ENCODE assay signal across 9 mouse cellular contexts in the genomic region with DNA sequence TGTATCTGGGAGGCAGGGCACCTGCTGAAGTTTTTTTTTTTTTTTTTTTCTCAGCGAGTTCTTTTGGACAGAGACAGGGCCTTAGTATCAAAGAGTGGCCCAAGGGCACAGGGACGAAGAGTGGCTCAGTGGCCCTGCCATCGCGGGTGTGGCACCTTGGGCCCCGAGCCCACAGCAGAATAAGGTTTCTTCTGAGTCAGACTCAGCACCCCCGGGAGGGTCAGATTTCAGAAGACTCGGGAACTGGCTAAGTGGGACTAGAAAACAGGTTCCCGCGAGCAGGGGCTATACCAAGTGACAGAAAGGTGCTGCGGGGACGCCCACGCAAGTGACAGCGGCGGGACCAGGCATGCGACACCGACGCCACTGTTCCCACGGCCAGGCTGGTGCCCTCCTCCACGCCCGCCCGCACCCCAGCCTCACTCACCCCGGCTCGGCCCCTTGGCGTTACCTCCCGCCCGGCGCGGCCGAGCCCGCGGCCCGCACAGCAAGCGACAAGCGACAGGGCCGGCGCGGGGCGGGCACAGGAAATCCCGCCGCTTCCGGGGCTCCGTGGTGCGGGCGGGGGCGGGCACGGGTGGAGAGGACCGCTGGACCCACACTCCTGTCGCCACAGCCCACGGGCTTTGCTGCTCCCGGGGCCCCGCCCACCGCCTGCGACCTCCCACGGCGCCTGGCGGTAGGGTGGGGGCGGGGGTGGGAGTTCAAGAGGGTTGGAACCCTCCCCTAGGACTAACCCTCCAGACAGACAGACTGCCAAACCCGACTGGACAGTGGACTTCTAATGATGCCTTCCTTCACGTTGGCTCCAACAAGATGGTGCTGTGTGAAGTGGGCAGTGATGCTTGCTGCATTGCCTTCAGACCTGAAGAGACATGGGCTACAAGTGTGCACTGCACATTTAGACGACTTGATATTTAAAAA. TPM values are rescaled to one million over a fixed set of nuclear protein-coding genes. Genes with fewer than 3 reads are reported as not detected.
DNase-seq lines count a peak whose midpoint lies in the region; ATAC-seq and TF ChIP-seq lines count a peak whose summit lies in the region.
"Had no signal": no experiment of that assay in that cellular context is flagged by ENCODE, and none has a peak within 500 bp of the region (broad histone marks: within the 10 kb centered on the region; RNA-seq: fewer than 3 reads in every experiment).

A gene (minus strand): TSS at position 534 of the 924 bp plus-strand sequence.

- H3K4me3 ChIP-seq in liver, adult 2 months (ENCODE audit: insufficient read depth, low read depth, low read length): peak within 1 kb of the TSS; percentile 56
- H3K4me3 ChIP-seq in limb, embryonic 15.5 days: peak within 1 kb of the TSS; percentile 54
- H3K4me3 ChIP-seq in neural tube, embryonic 12.5 days: peak within 1 kb of the TSS; percentile 68

- H3K9me3 ChIP-seq in limb, embryonic 15.5 days: no peaks in the 10 kb centered on the region
- H3K9me3 ChIP-seq in neural tube, embryonic 12.5 days: no peaks in the 10 kb centered on the region

- no peak within 1 kb of the TSS for H3K27ac ChIP-seq in liver, adult 2 months (replicated peaks; ENCODE audit: insufficient read depth, low read depth, low read length)
- H3K27ac ChIP-seq in limb, embryonic 15.5 days: no peak within 1 kb of the TSS
- no peak within 1 kb of the TSS for H3K27ac ChIP-seq in neural tube, embryonic 12.5 days
- H3K27ac ChIP-seq: macrophage had no signal

- 3% methylated on average over 60 of the region's 60 CpGs for WGBS in liver, adult 2 months
- WGBS in limb, embryonic 15.5 days: 2% methylated on average over 57 of the region's 60 CpGs
- WGBS in neural tube, embryonic 12.5 days: 3% methylated on average over 60 of the region's 60 CpGs

- peak; percentile 1 for DNase-seq in liver, adult 2 months (ENCODE audit: extremely low read depth, low read depth, low spot score)
- DNase-seq in liver: no peak
- peak; percentile 26 for DNase-seq in embryo, embryonic 10.5 days (ENCODE audit: low spot score)
- DNase-seq in gastrocnemius, postnatal 4 days (ENCODE audit: low spot score in 2 of 2): peak; percentile 20 to 23
- peak; percentile 14 to 28 for DNase-seq in kidney, adult 8-10 months
- no peak for DNase-seq in natural killer cell, adult 2 months (ENCODE audit: low spot score in 2 of 2)

- no peaks in the 10 kb centered on the region for H3K79me2 ChIP-seq in liver, adult 2 months (ENCODE audit: control insufficient read depth, insufficient read depth, low read length)

- no peak for ATAC-seq in limb, embryonic 15.5 days (ENCODE audit: insufficient number of reproducible peaks, low FRiP score, low TSS enrichment, low read depth)
- ATAC-seq in neural tube, embryonic 12.5 days (ENCODE audit: low FRiP score, low read depth): peak; percentile 56; the same call in 1 of the 2 replicates

- H3K9ac ChIP-seq in liver, adult 2 months (ENCODE audit: low read depth, low read length): peak within 1 kb of the TSS; percentile 61
- H3K9ac ChIP-seq in limb, embryonic 15.5 days: peak within 1 kb of the TSS; percentile 40
- peak within 1 kb of the TSS; percentile 79 for H3K9ac ChIP-seq in neural tube, embryonic 12.5 days

- no peak for TF ChIP-seq POLR2A in liver, adult 2 months (IDR thresholded peaks at IDR 0.05; ENCODE audit: extremely low read depth, insufficient read depth, low read length)

- no peaks in the 10 kb centered on the region for H3K36me3 ChIP-seq in liver, adult 2 months (ENCODE audit: control insufficient read depth, insufficient read depth, low read length)
- H3K36me3 ChIP-seq in limb, embryonic 15.5 days: no peaks in the 10 kb centered on the region
- no peaks in the 10 kb centered on the region for H3K36me3 ChIP-seq in neural tube, embryonic 12.5 days

- peak within 1 kb of the TSS; percentile 94 for H3K4me2 ChIP-seq in limb, embryonic 15.5 days
- peak within 1 kb of the TSS; percentile 97 for H3K4me2 ChIP-seq in neural tube, embryonic 12.5 days (replicated peaks)

- no peak for TF ChIP-seq CTCF in liver, adult 2 months (IDR thresholded peaks at IDR 0.05; ENCODE audit: low read depth, low read length)

- H3K4me1 ChIP-seq in liver, adult 2 months (ENCODE audit: control insufficient read depth, insufficient read depth, low read length): peaks cover 1% of the 10 kb centered on the region; the same call in 1 of the 2 replicates
- peaks cover 7% of the 10 kb centered on the region for H3K4me1 ChIP-seq in limb, embryonic 15.5 days
- peaks cover 6% of the 10 kb centered on the region; the same call in 1 of the 2 replicates for H3K4me1 ChIP-seq in neural tube, embryonic 12.5 days

- H3K27me3 ChIP-seq in liver, adult 2 months (ENCODE audit: control insufficient read depth, insufficient read depth, low read length): no peaks in the 10 kb centered on the region
- peaks cover 24% of the 10 kb centered on the region for H3K27me3 ChIP-seq in limb, embryonic 15.5 days
- no peaks in the 10 kb centered on the region for H3K27me3 ChIP-seq in neural tube, embryonic 12.5 days (replicated peaks)

RNA-seq across cellular contexts. Expression of the gene that starts here (rescaled TPM):
- total RNA-seq in liver, adult 2 months (2014; rRNA removed): 0.28 and 0.40 TPM in 2 replicates
- polyA plus RNA-seq in liver, adult 2 months (2012; rRNA removed): 0.16 and 0.33 TPM in 2 replicates
- total RNA-seq in gastrocnemius, postnatal 4 days (2021): 10 to 100 TPM in 1 of 2 experiments, 1 to 10 TPM in 1; 9.8 to 10.7 TPM
- 0.20 and 0.56 TPM in 2 replicates for polyA plus RNA-seq in limb, embryonic 15.5 days (2015; fragmentation: Nextera tagmentation; extraction: Ambion mirVana)
- polyA plus RNA-seq in neural tube, embryonic 12.5 days (2016; fragmentation: Nextera tagmentation; extraction: Ambion mirVana): 2.9 and 3.5 TPM in 2 replicates
- polyA plus RNA-seq: macrophage had no signal

Comparison
In these comparisons a context has a peak if more than half of its experiments do, and no peak if none do; other contexts are left out.
1. Peak in DNase-seq, H3K4me3 ChIP-seq and H3K9ac ChIP-seq in liver, adult 2 months; RNA of the gene not detected or under 1 TPM.
2. DNase-seq: peak in embryo, embryonic 10.5 days (single experiment), gastrocnemius, postnatal 4 days (2 of 2) and kidney, adult 8-10 months (2 of 2); none in liver (single experiment) and natural killer cell, adult 2 months (0 of 2).
3. Peak in every context shown above with its lines, with median percentiles within 50 percentile points of each other: H3K4me3 ChIP-seq and H3K9ac ChIP-seq.